Mouse (Mus musculus): ENCODE measurements at regions not wholly inside any gene's neighbourhood (a gene's known extent, or its start where the extent isn't known, plus 50 kb on each side); places are given as distances from the start of the nearest gene placed in this dataset.

- TF ChIP-seq CTCF (IDR thresholded peaks at IDR 0.05; ENCODE audit: low read depth) (no peak), EP300 (IDR thresholded peaks at IDR 0.05; ENCODE audit: low read depth) (no peak)
These were observed 250.6 kb upstream of the Thrb start for GRCm38 (mm10) chr14:17409497-17409896.

All from liver, postnatal 0 days (tissue).